Mouse (Mus musculus) small intestine, adult 2 months (tissue): ENCODE data around the gene Abhd14b.

Experiments used
- CTCF ChIP-seq: fragments of 200-500 bp; IDR thresholded peaks from 2 replicates; pipeline ENCODE4 v1.5.1; 2012; ENCODE audit warnings: low read depth, mild to moderate bottlenecking, control low read depth, inconsistent platforms, low read length, moderate library complexity, mixed read lengths; ENCODE audit not compliant: insufficient replicate concordance, insufficient read length; ENCODE audit errors: extremely low read depth
- POLR2A ChIP-seq: fragments of 200-500 bp; IDR thresholded peaks from 2 replicates; pipeline ENCODE4 v1.6.1; 2012; ENCODE audit warnings: low read depth, mild to moderate bottlenecking, control low read depth, inconsistent platforms, low read length, moderate library complexity

DNA sequence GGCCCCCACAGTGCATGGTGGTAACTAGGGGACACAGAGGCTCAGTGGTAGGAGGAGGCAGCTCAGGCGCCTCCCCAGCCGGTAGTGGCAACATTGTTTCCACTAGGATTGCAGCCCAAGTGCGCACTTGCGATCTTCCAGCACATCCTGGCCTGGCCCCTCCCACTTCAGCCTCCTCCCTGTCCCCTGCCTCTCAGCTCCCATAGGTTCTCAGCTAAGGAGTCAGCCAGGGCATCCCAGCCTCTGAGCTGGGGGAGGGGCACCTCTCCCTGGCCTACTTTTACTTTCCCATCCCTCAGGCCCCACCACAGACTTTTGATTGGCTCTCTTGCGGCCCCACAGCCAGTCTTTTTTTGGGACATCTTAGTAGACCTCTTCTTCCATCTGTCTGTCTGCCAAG, 24.6 kb downstream of the Abhd14b start:
- TF ChIP-seq POLR2A (no peak), CTCF (no peak)
